8 mouse cellular contexts compared by ENCODE assay signal in the genomic region with DNA sequence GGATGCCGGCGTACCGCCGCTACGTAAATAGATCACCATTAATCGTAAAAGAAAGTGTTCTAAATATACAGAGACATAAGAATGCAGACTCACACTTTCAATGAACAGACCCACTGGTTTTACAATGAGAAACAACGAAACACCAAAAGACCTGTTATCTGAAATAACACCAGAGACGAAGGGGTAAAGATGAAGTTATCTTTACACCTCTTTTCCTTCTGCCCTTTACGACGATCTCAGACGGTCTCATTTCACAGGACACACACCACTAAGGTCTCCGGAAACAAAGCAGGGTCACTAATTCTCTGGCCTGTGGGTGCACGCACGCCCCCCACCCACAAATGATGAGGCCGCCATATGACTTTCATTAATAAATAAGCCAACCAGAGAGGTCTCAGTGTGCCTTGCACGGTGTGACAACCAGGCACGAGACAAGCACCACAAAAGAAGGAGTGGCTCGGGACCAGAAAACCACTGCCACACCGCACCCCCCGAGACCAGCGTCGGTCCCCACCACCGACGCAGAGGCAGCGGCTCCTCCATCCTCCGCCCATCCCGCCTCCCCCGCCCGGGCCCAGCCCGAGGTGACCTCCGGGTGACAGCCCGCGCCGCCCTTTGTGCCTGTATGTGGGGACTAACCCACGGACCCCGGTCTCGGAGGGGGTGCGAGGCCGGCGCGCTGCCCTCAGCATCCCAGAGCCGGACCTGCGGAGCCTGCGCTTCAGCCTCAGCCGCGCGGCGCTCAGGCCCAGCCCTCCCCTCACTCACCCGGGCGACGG. TPM values are rescaled to one million over a fixed set of nuclear protein-coding genes. Genes with fewer than 3 reads are reported as not detected.
DNase-seq lines count a peak whose midpoint lies in the region; ATAC-seq and TF ChIP-seq lines count a peak whose summit lies in the region.

No protein-coding gene starts in this region.

- peak; percentile 60 for ATAC-seq in heart, embryonic 11.5 days (replicated peaks; ENCODE audit: insufficient number of reproducible peaks, low FRiP score, low TSS enrichment)
- peak; percentile 67 for ATAC-seq in heart, postnatal 0 days (ENCODE audit: insufficient read depth, low read depth)
- ATAC-seq in stomach, postnatal 0 days (ENCODE audit: low FRiP score, low TSS enrichment), result no peak; the same call in 1 of the 2 replicates

- peak overlapping the region; percentile 85 for H3K9ac ChIP-seq in heart, embryonic 11.5 days (ENCODE audit: low read depth, low read length)
- H3K9ac ChIP-seq in heart, postnatal 0 days (replicated peaks; ENCODE audit: low read depth, low read length), result peak overlapping the region; percentile 69
- peak overlapping the region; percentile 87 for H3K9ac ChIP-seq in stomach, postnatal 0 days (ENCODE audit: low read length)

- no peak for TF ChIP-seq POLR2A in bone marrow macrophage, adult 2 months (IDR thresholded peaks at IDR 0.05; ENCODE audit: borderline replicate concordance, low read depth, low read length)

- peaks cover 52% of the 10 kb centered on the region for H3K79me2 ChIP-seq in C2C12 (ENCODE audit: control insufficient read depth, insufficient read depth)

- H3K36me3 ChIP-seq in heart, embryonic 11.5 days (ENCODE audit: control insufficient read depth, insufficient read depth, low read length), result no peaks in the 10 kb centered on the region
- no peaks in the 10 kb centered on the region for H3K36me3 ChIP-seq in C2C12 (ENCODE audit: control insufficient read depth, insufficient read depth)
- no peaks in the 10 kb centered on the region for H3K36me3 ChIP-seq in heart, postnatal 0 days (replicated peaks; ENCODE audit: control insufficient read depth, insufficient read depth, low read length)
- H3K36me3 ChIP-seq in stomach, postnatal 0 days (ENCODE audit: control insufficient read depth, insufficient read depth, low read length), result no peaks in the 10 kb centered on the region

- peaks cover 41% of the 10 kb centered on the region for H3K79me3 ChIP-seq in C2C12 (ENCODE audit: low read depth)

- H3ac ChIP-seq in C2C12 (ENCODE audit: control insufficient read depth, insufficient read length, low read depth), result peak overlapping the region; percentile 82

- TF ChIP-seq EP300 in heart, postnatal 0 days (IDR thresholded peaks at IDR 0.05; ENCODE audit: low read depth), result no peak
- no peak for TF ChIP-seq EP300 in stomach, postnatal 0 days (optimal IDR thresholded peaks at IDR 0.05)

- no peak for TF ChIP-seq CTCF in C2C12 (IDR thresholded peaks at IDR 0.05; ENCODE audit: control insufficient read depth, insufficient read depth, insufficient read length)
- TF ChIP-seq CTCF in bone marrow macrophage, adult 2 months (IDR thresholded peaks at IDR 0.05; ENCODE audit: low read depth, low read length), result no peak
- TF ChIP-seq CTCF in heart, postnatal 0 days (IDR thresholded peaks at IDR 0.05; ENCODE audit: low read depth), result no peak
- no peak for TF ChIP-seq CTCF in stomach, postnatal 0 days (IDR thresholded peaks at IDR 0.05; ENCODE audit: low read depth)

- no peaks in the 10 kb centered on the region for H3K27me3 ChIP-seq in heart, embryonic 11.5 days (ENCODE audit: control insufficient read depth, insufficient read depth, low read length)
- no peaks in the 10 kb centered on the region for H3K27me3 ChIP-seq in C2C12 (ENCODE audit: control insufficient read depth, insufficient read depth, insufficient read length)
- H3K27me3 ChIP-seq in heart, postnatal 0 days (ENCODE audit: control insufficient read depth, insufficient read depth, low read length), result no peaks in the 10 kb centered on the region
- H3K27me3 ChIP-seq in stomach, postnatal 0 days (ENCODE audit: control insufficient read depth, insufficient read depth, low read length), result no peaks in the 10 kb centered on the region

- DNase-seq in heart, adult 18-20 months, result no peak
- peak; percentile 22 for DNase-seq in heart, postnatal 0 days (ENCODE audit: low spot score)
- peak; percentile 40 for DNase-seq in lung, postnatal 36 days
- no peak for DNase-seq in stomach, postnatal 0 days (ENCODE audit: low spot score)
- no peak for DNase-seq in thymus, postnatal 10 days (ENCODE audit: low spot score in 2 of 2)

- peak overlapping the region; percentile 85 for H3K4me3 ChIP-seq in heart, embryonic 11.5 days (ENCODE audit: low read depth, low read length)
- H3K4me3 ChIP-seq in C2C12 (ENCODE audit: insufficient read depth, poor library complexity, severe bottlenecking), result peak overlapping the region; percentile 75
- peak overlapping the region; percentile 94 for H3K4me3 ChIP-seq in bone marrow macrophage, adult 2 months (ENCODE audit: insufficient read depth, low read length)
- H3K4me3 ChIP-seq in heart, postnatal 0 days (ENCODE audit: low read depth, low read length), result peak overlapping the region; percentile 86
- H3K4me3 ChIP-seq in stomach, postnatal 0 days (ENCODE audit: low read depth, low read length), result peak overlapping the region; percentile 97

- WGBS in heart, embryonic 11.5 days (ENCODE audit: insufficient replicate concordance), result under 1% methylated on average over 46 of the region's 51 CpGs
- WGBS in heart, postnatal 0 days, result under 1% methylated on average over 37 of the region's 51 CpGs
- under 1% methylated on average over 47 of the region's 51 CpGs for WGBS in stomach, postnatal 0 days

- peak overlapping the region; percentile 91 for H3K4me2 ChIP-seq in heart, embryonic 11.5 days
- peak overlapping the region; percentile 94 for H3K4me2 ChIP-seq in heart, postnatal 0 days (ENCODE audit: low read depth, low read length)
- H3K4me2 ChIP-seq in stomach, postnatal 0 days (replicated peaks; ENCODE audit: low read depth), result peak overlapping the region; percentile 92

- no peaks in the 10 kb centered on the region for H3K9me3 ChIP-seq in heart, embryonic 11.5 days (replicated peaks; ENCODE audit: control insufficient read depth, low read length)
- H3K9me3 ChIP-seq in heart, postnatal 0 days (replicated peaks; ENCODE audit: control insufficient read depth, low read length), result no peaks in the 10 kb centered on the region
- H3K9me3 ChIP-seq in stomach, postnatal 0 days (ENCODE audit: control insufficient read depth, low read length), result no peaks in the 10 kb centered on the region

- peak overlapping the region; percentile 84 for H3K27ac ChIP-seq in heart, embryonic 11.5 days (ENCODE audit: low read depth, low read length)
- peak overlapping the region; percentile 24 for H3K27ac ChIP-seq in bone marrow macrophage, adult 2 months (ENCODE audit: insufficient read depth, low read depth, low read length)
- H3K27ac ChIP-seq in heart, postnatal 0 days (ENCODE audit: low read depth), result peak overlapping the region; percentile 68
- H3K27ac ChIP-seq in stomach, postnatal 0 days (replicated peaks), result peak overlapping the region; percentile 73; the same call in 1 of the 2 replicates

- H3K4me1 ChIP-seq in heart, embryonic 11.5 days (ENCODE audit: control insufficient read depth, insufficient read depth, low read length), result peaks cover 4% of the 10 kb centered on the region
- peaks cover 13% of the 10 kb centered on the region for H3K4me1 ChIP-seq in bone marrow macrophage, adult 2 months (ENCODE audit: control insufficient read depth, insufficient read depth, low read length)
- 0 out of 2 replicates have a peak, but pooled peaks cover 11% of the 10 kb centered on the region for H3K4me1 ChIP-seq in heart, postnatal 0 days (ENCODE audit: control insufficient read depth, insufficient read depth)
- no peaks in the 10 kb centered on the region for H3K4me1 ChIP-seq in stomach, postnatal 0 days (replicated peaks; ENCODE audit: control insufficient read depth, insufficient read depth)

TF ChIP-seq in C2C12, 6 proteins besides CTCF, POLR2A, EP300 and RAD21:
- no peak for TF ChIP-seq USF1 (IDR thresholded peaks at IDR 0.05; ENCODE audit: low read depth)
- no peak for TF ChIP-seq FOSL1 (IDR thresholded peaks at IDR 0.05; ENCODE audit: insufficient read depth, low read length, poor library complexity, severe bottlenecking)
- no peak for TF ChIP-seq MYOD1 (IDR thresholded peaks at IDR 0.05; ENCODE audit: control insufficient read depth, insufficient read length, low read depth)
- no peak for TF ChIP-seq CEBPB (IDR thresholded peaks at IDR 0.05; ENCODE audit: low read depth)
- TF ChIP-seq MYOG (IDR thresholded peaks at IDR 0.05; ENCODE audit: control insufficient read depth, extremely low read depth, insufficient read length), result no peak
- no peak for TF ChIP-seq MAX (IDR thresholded peaks at IDR 0.05)

RNA-seq across cellular contexts. Expression of a gene that starts 0.5 kb away (rescaled TPM):
- 1.7 and 2.3 TPM in 2 replicates for polyA plus RNA-seq in heart, embryonic 11.5 days (2014; fragmentation: Nextera tagmentation; extraction: Ambion mirVana)
- 1 to 10 TPM; 3.9 to 4.1 TPM for total RNA-seq in heart, adult 18-20 months (2021)
- polyA plus RNA-seq in C2C12 (2012; fragmentation: generic; extraction: Trizol), result 4.9 TPM
- 5.0 and 5.1 TPM in 2 replicates for polyA plus RNA-seq in bone marrow macrophage, adult 2 months (2012; ENCODE audit: insufficient read depth, insufficient read length, missing spikeins)
- 1.0 and 7.7 TPM in 2 replicates for total RNA-seq in heart, postnatal 0 days (2014; rRNA removed; ENCODE audit: low replicate concordance)
- polyA plus RNA-seq in heart, postnatal 0 days (2015; fragmentation: Nextera tagmentation; extraction: Ambion mirVana), result 1.3 and 1.4 TPM in 2 replicates
- polyA plus RNA-seq in stomach, postnatal 0 days (2015; fragmentation: Nextera tagmentation; extraction: Ambion mirVana), result 1.2 and 1.3 TPM in 2 replicates

Comparison
In these comparisons a context has a peak if more than half of its experiments do, and no peak if none do; other contexts are left out.
1. DNase-seq: peak in heart, postnatal 0 days (single experiment) and lung, postnatal 36 days (single experiment); none in heart, adult 18-20 months (0 of 2), stomach, postnatal 0 days (single experiment) and thymus, postnatal 10 days (0 of 2).
2. H3K27ac ChIP-seq: peak in every context shown above with its lines; median percentile 84 in heart, embryonic 11.5 days; 73 in stomach, postnatal 0 days; 68 in heart, postnatal 0 days; 24 in bone marrow macrophage, adult 2 months.
3. Peak in every context shown above with its lines, with median percentiles within 50 percentile points of each other: H3K4me2 ChIP-seq, H3K4me3 ChIP-seq and H3K9ac ChIP-seq.